Mouse (Mus musculus): ENCODE results near the gene Zfp207. TPM values are rescaled to one million over a fixed set of nuclear protein-coding genes. Genes with fewer than 3 reads are reported as not detected.

Gene Zfp207
- polyA plus RNA-seq, 1 experiment from 2014 or later = 187 TPM

GRCm38 (mm10) chr11:80446916-80447315 lies 63.8 kb downstream of the Zfp207 start:
- no peak overlapping the region for H3K9ac ChIP-seq (ENCODE audit: low read length)
- H3K4me1 ChIP-seq (ENCODE audit: control insufficient read depth, insufficient read depth, low read length) = no peaks in the 10 kb centered on the region
- no peaks in the 10 kb centered on the region for H3K9me3 ChIP-seq (replicated peaks; ENCODE audit: control insufficient read depth, low read length)
- no peak overlapping the region for H3K4me2 ChIP-seq (ENCODE audit: low read depth, low read length)
- no peak overlapping the region for H3K4me3 ChIP-seq (replicated peaks; ENCODE audit: low read length)
- H3K27ac ChIP-seq (ENCODE audit: low read length) = no peak overlapping the region
- ATAC-seq (ENCODE audit: insufficient read depth, low FRiP score) = no peak
- H3K36me3 ChIP-seq (ENCODE audit: control insufficient read depth, insufficient read depth, low read length) = peaks cover 7% of the 10 kb centered on the region
- H3K27me3 ChIP-seq (ENCODE audit: control insufficient read depth, insufficient read depth, low read length) = no peaks in the 10 kb centered on the region
- WGBS = 93% methylated on average over 3 of the region's 3 CpGs

DNA sequence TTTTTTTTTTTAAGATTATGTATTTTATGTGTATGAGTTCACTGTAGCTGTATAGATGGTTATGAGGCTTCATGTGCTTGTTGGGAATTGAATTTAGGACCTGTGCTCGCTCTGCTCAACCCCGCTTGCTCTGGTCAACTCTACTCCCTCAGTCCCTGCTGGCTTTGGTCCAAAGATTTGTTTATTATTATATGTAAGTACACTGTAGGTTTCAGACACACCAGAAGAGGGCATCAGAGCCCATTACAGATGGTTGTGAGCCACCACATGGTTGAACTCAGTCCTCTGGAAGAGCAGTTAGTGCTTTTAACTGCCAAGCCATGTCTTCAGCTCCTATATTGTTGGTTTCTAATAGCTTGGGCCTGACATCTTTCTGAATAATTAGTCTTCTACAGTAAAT lies 66.8 kb downstream of the Zfp207 start:
- Histone ChIP-seq H3K27me3 (ENCODE audit: control insufficient read depth, insufficient read depth, low read length) (no peaks in the 10 kb centered on the region), H3K9ac (ENCODE audit: low read length) (no peak overlapping the region), H3K4me3 (replicated peaks; ENCODE audit: low read length) (no peak overlapping the region), H3K9me3 (replicated peaks; ENCODE audit: control insufficient read depth, low read length) (no peaks in the 10 kb centered on the region), H3K4me1 (ENCODE audit: control insufficient read depth, insufficient read depth, low read length) (no peaks in the 10 kb centered on the region), H3K36me3 (ENCODE audit: control insufficient read depth, insufficient read depth, low read length) (peaks cover 9% of the 10 kb centered on the region), H3K4me2 (ENCODE audit: low read depth, low read length) (no peak overlapping the region), H3K27ac (ENCODE audit: low read length) (no peak overlapping the region)
- WGBS = 79% methylated on average over 2 of the region's 2 CpGs
- ATAC-seq (ENCODE audit: insufficient read depth, low FRiP score) = no peak

DNA sequence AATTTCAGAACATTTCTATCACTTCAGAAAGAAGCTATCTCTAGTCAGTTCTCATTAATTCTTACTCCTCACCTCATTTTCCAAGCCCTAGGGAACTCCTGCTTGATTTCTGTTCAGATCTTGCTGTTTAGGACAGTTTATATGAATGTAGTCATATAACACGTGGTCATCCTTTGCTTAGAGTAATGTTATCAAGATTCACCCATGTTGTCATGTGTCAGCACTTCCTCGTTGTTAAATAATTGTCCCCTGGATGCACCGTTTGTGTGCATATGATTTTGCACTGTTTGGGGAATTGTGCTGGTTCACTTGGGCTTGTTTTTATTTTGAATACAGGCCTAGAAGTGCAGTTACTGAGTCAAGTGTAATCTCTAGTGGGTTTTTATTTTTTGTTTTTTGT lies 69.2 kb downstream of the Zfp207 start:
- Histone ChIP-seq H3K4me3 (replicated peaks; ENCODE audit: low read length) (no peak overlapping the region), H3K27ac (ENCODE audit: low read length) (no peak overlapping the region), H3K36me3 (ENCODE audit: control insufficient read depth, insufficient read depth, low read length) (peaks cover 7% of the 10 kb centered on the region), H3K4me2 (ENCODE audit: low read depth, low read length) (no peak overlapping the region), H3K4me1 (ENCODE audit: control insufficient read depth, insufficient read depth, low read length) (no peaks in the 10 kb centered on the region), H3K27me3 (ENCODE audit: control insufficient read depth, insufficient read depth, low read length) (no peaks in the 10 kb centered on the region), H3K9ac (ENCODE audit: low read length) (no peak overlapping the region), H3K9me3 (replicated peaks; ENCODE audit: control insufficient read depth, low read length) (no peaks in the 10 kb centered on the region)
- WGBS = 86% methylated on average over 3 of the region's 3 CpGs
- ATAC-seq (ENCODE audit: insufficient read depth, low FRiP score) = no peak

GRCm38 (mm10) chr11:80453198-80453597 lies 70.1 kb downstream of the Zfp207 start:
- no peaks in the 10 kb centered on the region for H3K27me3 ChIP-seq (ENCODE audit: control insufficient read depth, insufficient read depth, low read length)
- ATAC-seq (ENCODE audit: insufficient read depth, low FRiP score) = no peak
- H3K4me2 ChIP-seq (ENCODE audit: low read depth, low read length) = no peak overlapping the region
- no peak overlapping the region for H3K27ac ChIP-seq (ENCODE audit: low read length)
- no peak overlapping the region for H3K4me3 ChIP-seq (replicated peaks; ENCODE audit: low read length)
- no peaks in the 10 kb centered on the region for H3K4me1 ChIP-seq (ENCODE audit: control insufficient read depth, insufficient read depth, low read length)
- 90% methylated on average over 1 of the region's 1 CpGs for WGBS
- H3K9me3 ChIP-seq (replicated peaks; ENCODE audit: control insufficient read depth, low read length) = no peaks in the 10 kb centered on the region
- H3K9ac ChIP-seq (ENCODE audit: low read length) = no peak overlapping the region
- H3K36me3 ChIP-seq (ENCODE audit: control insufficient read depth, insufficient read depth, low read length) = peaks cover 13% of the 10 kb centered on the region

Other genes with a start within 250 kb of the Zfp207 start
- gene Tefm, start 241.1 kb upstream of the Zfp207 start, polyA plus RNA-seq (2015; fragmentation: Nextera tagmentation; extraction: Ambion mirVana) = 22.6 and 23.0 TPM in 2 replicates
- 4.4 and 5.6 TPM in 2 replicates for gene Adap2, start 229.2 kb upstream of the Zfp207 start, polyA plus RNA-seq (2015; fragmentation: Nextera tagmentation; extraction: Ambion mirVana)
- gene Rnf135, start 199.4 kb upstream of the Zfp207 start, polyA plus RNA-seq (2015; fragmentation: Nextera tagmentation; extraction: Ambion mirVana) = 11.6 and 13.3 TPM in 2 replicates
- gene Rhot1, start 174.3 kb upstream of the Zfp207 start, polyA plus RNA-seq (2015; fragmentation: Nextera tagmentation; extraction: Ambion mirVana) = 43.8 and 48.3 TPM in 2 replicates
- 3.6 and 3.8 TPM in 2 replicates for gene Rhbdl3, start 82.4 kb upstream of the Zfp207 start, polyA plus RNA-seq (2015; fragmentation: Nextera tagmentation; extraction: Ambion mirVana)
- gene 5730455P16Rik, start 5.2 kb upstream of the Zfp207 start, polyA plus RNA-seq (2015; fragmentation: Nextera tagmentation; extraction: Ambion mirVana) = 14.1 and 17.1 TPM in 2 replicates
- gene Psmd11, start 45.3 kb downstream of the Zfp207 start, polyA plus RNA-seq (2015; fragmentation: Nextera tagmentation; extraction: Ambion mirVana) = 267 and 270 TPM in 2 replicates
- gene Cdk5r1, start 93.7 kb downstream of the Zfp207 start, polyA plus RNA-seq (2015; fragmentation: Nextera tagmentation; extraction: Ambion mirVana) = 0.97 and 1.3 TPM in 2 replicates

All from stomach, embryonic 16.5 days (tissue).